Mouse (Mus musculus) liver, adult 2 months (tissue): Measurements from ENCODE around the gene Col8a1.

Experiments used
- CTCF ChIP-seq: fragments of 200-500 bp; IDR thresholded peaks from 2 replicates; pipeline ENCODE4 v1.5.1; 2011; ENCODE audit warnings: low read depth, low read length, control low read depth
- POLR2A ChIP-seq: fragments of 200-500 bp; IDR thresholded peaks from 2 replicates; pipeline ENCODE4 v1.6.1; 2011; ENCODE audit warnings: low read length, control low read depth; ENCODE audit not compliant: insufficient read depth; ENCODE audit errors: extremely low read depth

DNA sequence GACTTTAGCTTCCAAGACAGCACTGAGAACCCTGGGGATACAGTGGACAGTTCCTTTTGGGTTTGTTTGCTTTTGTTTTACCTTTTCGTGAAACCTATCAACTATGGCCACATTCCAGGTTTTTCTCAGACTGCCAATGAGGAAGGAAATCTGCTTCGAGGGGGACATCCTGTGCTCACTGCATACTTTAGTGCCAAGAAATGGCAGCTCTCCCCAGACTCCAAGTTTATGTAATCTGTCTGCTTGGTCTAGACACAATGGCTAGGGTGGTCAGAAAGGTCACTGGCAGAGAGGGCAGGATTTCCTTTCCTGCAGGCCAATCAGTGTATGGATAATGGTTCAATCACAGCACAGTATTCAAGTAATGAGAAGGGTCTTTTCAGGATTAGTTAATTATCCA is 172.5 kb downstream of the Col8a1 start:
- TF ChIP-seq CTCF (no peak), POLR2A (no peak)
